Mouse (Mus musculus) left cerebral cortex, adult 8-10 months (tissue): Measurements from ENCODE around the gene Leo1. TPM values are rescaled to one million over a fixed set of nuclear protein-coding genes. Genes with fewer than 3 reads are reported as not detected.
A peak's percentile ranks its signal among the peaks of the same experiment; 100 is the strongest.

Experiments
- DNase-seq, 2 experiments: peaks; one replicate each; pipeline ENCODE4 v3.0.0; 2022; ENCODE audit warnings: low spot score in 2 of 2
- total RNA-seq, 4 experiments: library from RNA; stranded (reverse); gene quantifications; 2 replicates each; pipeline ENCODE4 v1.2.4; 2022

The Leo1 gene
- total RNA-seq = 10 to 100 TPM; 21.4 to 27.1 (median 24.0) TPM

- DNase-seq = peak; percentile 73 to 91
Observed at GRCm38 (mm10) chr9:75440796-75441666, at the start of gene Leo1. Gene Leo1, plus strand, starts transcription at chr9:75441524.

GRCm38 (mm10) chr9:75393251-75393650, 48.1 kb upstream of the Leo1 start:
- no peak for DNase-seq

DNA sequence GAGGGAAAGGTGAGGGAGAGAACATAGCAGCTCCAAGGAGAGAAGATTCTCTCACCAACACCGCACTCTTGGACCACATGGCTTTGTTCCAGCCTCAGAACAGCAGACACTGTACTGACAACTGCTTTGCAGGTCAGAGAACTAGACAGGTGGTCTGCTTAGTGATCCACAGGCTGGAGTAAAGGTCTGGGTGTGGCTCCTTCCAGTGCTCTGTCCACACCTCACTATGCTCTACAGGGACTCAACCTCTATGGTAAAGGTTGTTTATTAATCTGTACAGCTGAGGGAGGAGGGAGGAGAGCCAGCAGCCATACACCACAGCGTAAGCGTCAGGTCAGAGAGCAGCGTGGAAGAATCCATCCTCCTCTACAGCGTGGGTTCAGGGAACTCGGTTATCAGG, 45.4 kb upstream of the Leo1 start:
- DNase-seq = no peak

GRCm38 (mm10) chr9:75399069-75399468, 42.3 kb upstream of the Leo1 start:
- DNase-seq = no peak

GRCm38 (mm10) chr9:75400639-75401038, 40.7 kb upstream of the Leo1 start:
- DNase-seq = no peak

- DNase-seq = no peak
Observed at GRCm38 (mm10) chr9:75401593-75402504, 39.5 kb upstream of the Leo1 start.

GRCm38 (mm10) chr9:75403520-75403919, 37.8 kb upstream of the Leo1 start:
- DNase-seq = no peak

GRCm38 (mm10) chr9:75406121-75406520, 35.2 kb upstream of the Leo1 start:
- no peak for DNase-seq

- DNase-seq = peak in 1 of 2 experiments; percentile 64
Observed at GRCm38 (mm10) chr9:75407803-75408202, 33.5 kb upstream of the Leo1 start.

DNA sequence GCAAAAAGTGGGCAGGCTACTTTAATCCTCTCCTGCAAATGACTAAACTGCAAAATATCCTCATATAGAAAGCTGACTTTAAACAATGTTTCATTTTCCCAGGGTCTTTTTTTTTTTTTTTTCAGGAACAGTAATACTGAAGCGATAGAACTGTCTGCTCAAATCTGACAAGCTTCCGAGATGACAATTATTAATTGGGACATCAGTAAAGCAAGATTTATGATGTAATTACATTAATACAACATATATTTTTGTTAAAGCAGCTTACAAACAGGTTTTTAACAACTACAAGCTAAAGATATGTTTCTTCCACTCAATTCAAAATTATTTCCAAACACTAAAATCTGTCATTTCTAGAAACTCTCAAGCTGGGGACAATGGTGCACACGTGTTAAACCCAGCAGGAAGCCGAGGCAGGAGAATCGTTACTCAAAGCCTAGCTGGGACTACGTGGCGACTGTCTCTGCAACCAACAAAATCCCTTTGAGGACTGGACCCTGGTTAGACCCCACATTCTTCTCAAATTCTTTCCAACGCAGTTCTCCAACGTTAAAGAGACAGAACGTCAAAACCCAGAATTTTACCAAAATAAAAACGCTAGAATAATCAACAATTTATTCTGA, 33.0 kb upstream of the Leo1 start:
- DNase-seq = no peak

DNA sequence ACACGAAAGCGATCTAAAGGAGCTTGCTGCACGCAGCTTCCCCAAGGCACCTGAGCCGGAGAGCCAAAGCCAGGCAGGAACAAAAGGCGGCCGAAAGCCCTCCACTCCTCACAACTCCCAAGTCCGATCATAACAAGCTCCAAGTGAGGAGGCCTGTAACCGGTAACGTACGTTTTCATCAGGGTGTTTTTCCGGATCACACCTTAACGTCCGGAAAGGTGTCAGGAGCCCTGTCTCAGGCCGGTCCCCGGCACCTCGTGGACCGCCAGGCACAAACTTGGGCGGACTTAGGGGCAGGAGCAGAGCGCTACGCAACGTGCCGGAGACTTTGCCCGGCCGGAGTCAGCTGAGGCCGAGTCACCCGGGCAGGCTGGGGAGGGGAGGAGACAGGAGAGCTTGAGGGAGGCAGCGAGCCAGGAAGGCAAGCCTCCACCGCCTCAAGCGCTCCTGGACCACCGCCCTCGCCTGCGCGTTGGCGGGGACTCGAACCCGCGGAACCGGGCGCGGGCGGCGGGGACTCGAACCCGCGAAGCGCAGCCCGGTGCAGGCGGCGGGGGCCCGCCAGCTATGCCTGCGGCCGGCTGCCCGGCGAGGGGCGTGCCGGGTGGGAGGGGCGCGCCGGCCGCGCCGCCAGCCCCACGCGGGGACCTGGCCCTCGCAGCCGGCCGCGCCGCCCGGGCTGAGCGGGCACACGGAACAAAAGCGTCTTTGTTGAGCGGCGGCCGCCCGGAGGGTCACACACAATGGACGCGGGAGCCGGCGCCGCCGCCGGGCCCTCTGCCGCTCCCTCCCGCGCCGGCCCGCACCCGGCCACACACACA, 32.1 kb upstream of the Leo1 start:
- DNase-seq = peak; percentile 47 to 61

DNA sequence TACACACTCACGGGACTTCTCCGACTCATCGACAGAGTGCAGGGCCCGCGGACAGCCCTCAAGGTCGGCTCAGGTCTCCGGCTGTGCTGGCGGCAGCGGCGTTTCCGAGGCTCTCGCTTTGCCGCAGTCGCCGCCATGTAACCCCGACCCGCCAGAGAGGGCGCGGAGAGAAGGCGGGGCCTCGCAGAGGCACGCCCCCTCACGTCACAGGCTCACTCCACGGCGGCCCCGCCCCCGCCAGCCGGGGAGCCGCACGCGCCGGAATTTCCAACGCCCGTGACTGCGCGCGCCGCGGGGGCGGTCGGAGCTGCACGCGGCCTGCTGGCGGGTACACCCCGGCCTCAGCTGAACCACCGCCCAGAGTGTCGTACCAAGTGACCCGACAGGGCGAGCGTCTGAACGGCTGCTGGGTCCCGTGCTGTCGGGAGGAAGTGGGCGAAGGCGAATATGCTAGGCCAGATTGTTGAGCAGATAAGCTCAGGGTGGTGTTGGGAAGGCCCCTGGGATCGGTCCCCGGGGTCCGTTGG, 31.4 kb upstream of the Leo1 start, which contains the start of gene Mapk6:
TSS of gene Mapk6 (minus strand) at position 154 of the 527 bp plus-strand sequence.
- DNase-seq = peak; percentile 95 to 96

DNA sequence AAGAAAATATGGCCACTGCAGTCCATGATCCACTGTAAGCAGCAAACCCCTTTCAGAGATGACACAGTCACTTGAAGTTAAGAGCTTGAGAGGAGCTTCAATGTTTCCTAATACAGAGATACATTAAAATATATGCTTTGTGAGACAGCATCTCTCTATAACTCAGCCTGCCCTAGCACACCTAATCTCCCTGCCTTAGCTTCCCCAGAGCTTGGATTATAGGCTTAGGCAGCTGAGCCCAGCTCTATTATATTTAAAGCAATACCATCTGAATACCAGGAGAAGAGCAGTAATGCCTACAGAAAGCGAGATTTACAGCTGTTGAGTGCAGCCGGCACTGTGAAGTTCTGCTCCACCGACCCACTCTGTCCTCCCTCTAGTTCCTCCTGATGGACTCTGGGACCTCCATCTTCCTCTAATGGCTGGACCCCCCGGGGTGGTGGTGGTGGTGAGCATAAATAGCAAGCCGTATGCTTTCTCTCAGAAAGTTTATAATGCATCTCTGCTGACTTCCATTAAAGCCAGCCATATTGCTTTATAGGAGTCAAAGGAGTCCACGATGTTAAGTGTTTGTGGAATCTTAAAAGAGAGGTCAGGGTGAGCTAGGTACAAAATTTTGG, 30.3 kb upstream of the Leo1 start:
- no peak for DNase-seq

GRCm38 (mm10) chr9:75411584-75411983, 29.7 kb upstream of the Leo1 start:
- DNase-seq = no peak

GRCm38 (mm10) chr9:75413206-75413605, 28.1 kb upstream of the Leo1 start:
- no peak for DNase-seq

- DNase-seq = no peak
Observed at GRCm38 (mm10) chr9:75414204-75414603, 27.1 kb upstream of the Leo1 start.

- DNase-seq = no peak
Observed at GRCm38 (mm10) chr9:75422251-75422691, 19.1 kb upstream of the Leo1 start.

DNA sequence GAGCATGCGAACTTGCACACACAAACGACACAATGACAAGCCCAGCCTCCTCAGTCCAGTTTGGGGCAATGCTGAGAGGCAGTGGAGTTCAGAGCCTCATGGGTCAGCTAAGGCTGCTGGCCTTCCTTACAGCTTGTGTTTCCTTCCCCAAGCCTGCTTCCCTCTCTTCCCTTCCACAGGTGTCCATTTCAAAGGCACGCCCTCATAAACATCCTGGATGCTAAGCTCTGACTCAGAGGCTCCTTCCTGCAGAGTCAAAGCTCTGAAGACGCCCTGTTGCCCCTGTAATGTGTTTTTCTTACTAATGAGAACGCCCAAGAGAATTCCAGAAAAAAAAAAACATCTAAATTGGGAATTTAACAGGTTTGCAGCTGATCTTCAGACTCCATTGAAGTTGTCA, 17.6 kb upstream of the Leo1 start:
- no peak for DNase-seq

- DNase-seq = no peak
Observed at GRCm38 (mm10) chr9:75424358-75425150, 16.8 kb upstream of the Leo1 start.
